Mouse (Mus musculus) hindbrain, embryonic 11.5 days (tissue): ENCODE measurements at regions not wholly inside any gene's neighbourhood (a gene's known extent, or its start where the extent isn't known, plus 50 kb on each side); places are given as distances from the start of the nearest gene placed in this dataset.

Experiments
- ATAC-seq: fragments of 200-750 bp; cut with Nextera tagmentation; 2 replicates; pipeline ENCODE4 v1.8.0; 2017; ENCODE audit warnings: mild to moderate bottlenecking, moderate TSS enrichment, moderate library complexity; ENCODE audit not compliant: low FRiP score
- DNase-seq: peaks from one replicate; pipeline ENCODE4 v3.0.0-alpha.2; 2015; ENCODE audit warnings: low spot score
- H3K27ac ChIP-seq: fragments of 300-500 bp; sonication (generic); 2 replicates; pipeline ENCODE4 v1.5.1; 2014; ENCODE audit warnings: mild to moderate bottlenecking, low read depth, low read length
- H3K27me3 ChIP-seq: fragments of 300-500 bp; sonication (generic); 2 replicates; pipeline ENCODE4 v1.6.1; 2014; ENCODE audit warnings: mild to moderate bottlenecking, low read length, moderate library complexity, mixed read lengths; ENCODE audit not compliant: control insufficient read depth, insufficient read depth
- H3K36me3 ChIP-seq: fragments of 300-500 bp; sonication (generic); 2 replicates; pipeline ENCODE4 v1.6.1; 2014; ENCODE audit warnings: mild to moderate bottlenecking, low read length, moderate library complexity, mixed read lengths; ENCODE audit not compliant: control insufficient read depth, insufficient read depth
- H3K4me1 ChIP-seq: fragments of 300-500 bp; sonication (generic); replicated peaks from 2 replicates; pipeline ENCODE4 v1.6.1; 2014; ENCODE audit warnings: low read length, mixed read lengths; ENCODE audit not compliant: control insufficient read depth, insufficient read depth
- H3K4me2 ChIP-seq: fragments of 300-500 bp; sonication (generic); replicated peaks from 2 replicates; pipeline ENCODE4 v1.6.1; 2014; ENCODE audit warnings: mild to moderate bottlenecking, low read depth, low read length
- H3K4me3 ChIP-seq: fragments of 300-500 bp; sonication (generic); 2 replicates; pipeline ENCODE4 v1.5.1; 2014; ENCODE audit warnings: low read depth, low read length
- H3K9ac ChIP-seq: fragments of 300-500 bp; sonication (generic); 2 replicates; pipeline ENCODE4 v1.6.1; 2014; ENCODE audit warnings: low read depth, low read length
- H3K9me3 ChIP-seq: fragments of 300-500 bp; sonication (generic); 2 replicates; pipeline ENCODE4 v1.6.1; 2016; ENCODE audit warnings: low read length; ENCODE audit not compliant: control insufficient read depth
- WGBS: fragments of 180-500 bp; shearing (Covaris S2); extraction: QIAGEN DNeasy Blood & Tissue Kit; methylation state at CpG from one replicate; pipeline ENCODE4 v1.1.7; 2014; 5-methylcytosine and 5-hydroxymethylcytosine counted together

GRCm38 (mm10) chr12:14930702-14931101 lies 778.8 kb upstream of the Fam84a start:
- H3K27me3 ChIP-seq = no peaks in the 10 kb centered on the region
- H3K9ac ChIP-seq = no peak overlapping the region
- H3K4me1 ChIP-seq = no peaks in the 10 kb centered on the region
- H3K36me3 ChIP-seq = no peaks in the 10 kb centered on the region
- 82% methylated on average over 2 of the region's 2 CpGs for WGBS
- DNase-seq (no peak), ATAC-seq (no peak)
- H3K9me3 ChIP-seq = no peaks in the 10 kb centered on the region
- no peak overlapping the region for H3K27ac ChIP-seq
- H3K4me2 ChIP-seq = no peak overlapping the region
- no peak overlapping the region for H3K4me3 ChIP-seq

- Histone ChIP-seq H3K4me1 (no peaks in the 10 kb centered on the region), H3K27me3 (no peaks in the 10 kb centered on the region), H3K9ac (no peak overlapping the region), H3K9me3 (no peaks in the 10 kb centered on the region), H3K4me2 (no peak overlapping the region), H3K27ac (no peak overlapping the region), H3K36me3 (no peaks in the 10 kb centered on the region), H3K4me3 (no peak overlapping the region)
- ATAC-seq = peak; percentile 47; the same call in 1 of the 2 replicates
- WGBS = 58% methylated on average over 1 of the region's 1 CpGs
- DNase-seq = no peak
Observed at GRCm38 (mm10) chr12:14927580-14927979, 775.7 kb upstream of the Fam84a start.

- Histone ChIP-seq H3K27ac (no peak overlapping the region), H3K4me2 (no peak overlapping the region), H3K36me3 (no peaks in the 10 kb centered on the region), H3K9me3 (no peaks in the 10 kb centered on the region), H3K4me1 (no peaks in the 10 kb centered on the region), H3K4me3 (no peak overlapping the region), H3K9ac (no peak overlapping the region), H3K27me3 (no peaks in the 10 kb centered on the region)
- no peak for ATAC-seq
- DNase-seq = no peak
Observed at GRCm38 (mm10) chr12:14923768-14924167, 771.9 kb upstream of the Fam84a start.

GRCm38 (mm10) chr12:14911931-14912330 lies 760.1 kb upstream of the Fam84a start:
- 91% methylated on average over 4 of the region's 4 CpGs for WGBS
- Histone ChIP-seq H3K27me3 (no peaks in the 10 kb centered on the region), H3K4me3 (no peak overlapping the region), H3K36me3 (no peaks in the 10 kb centered on the region), H3K9ac (no peak overlapping the region), H3K9me3 (no peaks in the 10 kb centered on the region), H3K4me2 (no peak overlapping the region), H3K27ac (no peak overlapping the region), H3K4me1 (no peaks in the 10 kb centered on the region)
- DNase-seq = no peak
- no peak for ATAC-seq

GRCm38 (mm10) chr12:14883136-14883535 lies 731.3 kb upstream of the Fam84a start:
- ATAC-seq = no peak

GRCm38 (mm10) chr12:14880458-14880857 lies 728.6 kb upstream of the Fam84a start:
- no peaks in the 10 kb centered on the region for H3K4me1 ChIP-seq
- DNase-seq (no peak), ATAC-seq (no peak)
- no peaks in the 10 kb centered on the region for H3K27me3 ChIP-seq
- no peaks in the 10 kb centered on the region for H3K36me3 ChIP-seq
- H3K4me2 ChIP-seq = no peak overlapping the region
- H3K9ac ChIP-seq = no peak overlapping the region
- H3K27ac ChIP-seq = no peak overlapping the region
- no peaks in the 10 kb centered on the region for H3K9me3 ChIP-seq
- no peak overlapping the region for H3K4me3 ChIP-seq

More at GRCm38 (mm10) chr12:14883136-14883535, 731.3 kb upstream of the Fam84a start:
- Histone ChIP-seq H3K9me3 (no peaks in the 10 kb centered on the region), H3K36me3 (no peaks in the 10 kb centered on the region), H3K4me1 (no peaks in the 10 kb centered on the region), H3K27me3 (no peaks in the 10 kb centered on the region), H3K9ac (no peak overlapping the region), H3K27ac (no peak overlapping the region), H3K4me2 (no peak overlapping the region), H3K4me3 (no peak overlapping the region)
- WGBS = 91% methylated on average over 4 of the region's 4 CpGs
- no peak for DNase-seq

GRCm38 (mm10) chr12:14875290-14875689 lies 723.4 kb upstream of the Fam84a start:
- Histone ChIP-seq H3K9ac (no peak overlapping the region), H3K27me3 (no peaks in the 10 kb centered on the region), H3K4me3 (no peak overlapping the region), H3K27ac (no peak overlapping the region), H3K4me2 (no peak overlapping the region), H3K4me1 (no peaks in the 10 kb centered on the region), H3K36me3 (no peaks in the 10 kb centered on the region), H3K9me3 (no peaks in the 10 kb centered on the region)
- no peak for ATAC-seq
- no peak for DNase-seq
- WGBS = 74% methylated on average over 3 of the region's 3 CpGs

- Histone ChIP-seq H3K9me3 (no peaks in the 10 kb centered on the region), H3K36me3 (no peaks in the 10 kb centered on the region), H3K27ac (no peak overlapping the region), H3K27me3 (no peaks in the 10 kb centered on the region), H3K4me1 (no peaks in the 10 kb centered on the region), H3K9ac (no peak overlapping the region), H3K4me2 (no peak overlapping the region), H3K4me3 (no peak overlapping the region)
- DNase-seq = no peak
- WGBS = 72% methylated on average over 3 of the region's 3 CpGs
- no peak for ATAC-seq
Observed at GRCm38 (mm10) chr12:14871336-14871910, 719.6 kb upstream of the Fam84a start.

GRCm38 (mm10) chr12:14859809-14860570 lies 708.1 kb upstream of the Fam84a start:
- Histone ChIP-seq H3K27ac (no peak overlapping the region), H3K4me1 (no peaks in the 10 kb centered on the region), H3K9ac (no peak overlapping the region), H3K4me3 (no peak overlapping the region), H3K9me3 (no peaks in the 10 kb centered on the region), H3K36me3 (no peaks in the 10 kb centered on the region), H3K4me2 (no peak overlapping the region), H3K27me3 (no peaks in the 10 kb centered on the region)
- WGBS = 82% methylated on average over 1 of the region's 1 CpGs
- ATAC-seq (no peak), DNase-seq (no peak)
